Mouse (Mus musculus) neural tube, embryonic 10.5 days (tissue): ENCODE measurements at regions not wholly inside any gene's neighbourhood (a gene's known extent, or its start where the extent isn't known, plus 50 kb on each side); places are given as distances from the start of the nearest gene placed in this dataset.
A peak's percentile ranks its signal among the peaks of the same experiment; 100 is the strongest.

Source experiments
- DNase-seq: peaks from one replicate; pipeline ENCODE4 v3.0.0-alpha.2; 2017; ENCODE audit warnings: low spot score; ENCODE audit errors: extremely low spot score

DNA sequence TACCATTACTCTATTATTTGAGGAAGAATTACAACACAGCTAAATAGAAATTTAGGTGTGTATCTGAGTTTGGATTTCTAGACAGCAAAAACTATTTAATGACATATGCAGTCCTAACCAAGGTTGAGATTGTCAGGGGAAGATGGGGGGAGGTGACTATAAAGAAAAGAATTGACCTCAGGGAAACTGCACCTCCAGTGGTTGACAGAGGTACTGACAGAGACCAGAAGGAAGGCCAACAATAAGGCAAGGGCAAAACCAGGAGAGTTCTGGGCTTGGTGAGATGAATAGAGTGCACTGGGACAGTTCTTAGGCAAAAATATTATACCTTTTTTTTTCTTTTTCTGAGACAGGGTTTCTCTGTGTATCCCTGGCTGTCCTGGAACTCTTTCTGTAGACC is 280.2 kb upstream of the Camk1g start:
- DNase-seq = no peak

DNA sequence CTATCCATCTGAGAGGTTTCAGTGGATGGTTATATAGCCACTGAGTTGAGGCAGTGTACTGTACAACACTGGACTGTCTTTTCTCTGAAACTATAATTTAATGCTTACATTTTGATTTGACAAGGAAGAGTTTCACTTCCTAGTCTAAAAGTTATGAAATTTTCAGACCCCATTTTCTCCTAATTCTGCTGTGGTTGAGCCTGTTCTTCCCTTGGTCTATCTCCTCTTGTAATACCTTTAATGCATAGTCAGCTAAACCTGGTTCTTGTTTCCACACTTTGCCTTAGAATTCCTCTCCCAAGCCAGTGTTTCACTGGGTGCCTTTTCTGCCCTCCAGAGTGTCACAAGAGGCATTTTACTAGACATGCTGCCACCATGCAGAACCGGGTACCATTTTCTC is 279.3 kb upstream of the Camk1g start:
- DNase-seq = no peak

DNA sequence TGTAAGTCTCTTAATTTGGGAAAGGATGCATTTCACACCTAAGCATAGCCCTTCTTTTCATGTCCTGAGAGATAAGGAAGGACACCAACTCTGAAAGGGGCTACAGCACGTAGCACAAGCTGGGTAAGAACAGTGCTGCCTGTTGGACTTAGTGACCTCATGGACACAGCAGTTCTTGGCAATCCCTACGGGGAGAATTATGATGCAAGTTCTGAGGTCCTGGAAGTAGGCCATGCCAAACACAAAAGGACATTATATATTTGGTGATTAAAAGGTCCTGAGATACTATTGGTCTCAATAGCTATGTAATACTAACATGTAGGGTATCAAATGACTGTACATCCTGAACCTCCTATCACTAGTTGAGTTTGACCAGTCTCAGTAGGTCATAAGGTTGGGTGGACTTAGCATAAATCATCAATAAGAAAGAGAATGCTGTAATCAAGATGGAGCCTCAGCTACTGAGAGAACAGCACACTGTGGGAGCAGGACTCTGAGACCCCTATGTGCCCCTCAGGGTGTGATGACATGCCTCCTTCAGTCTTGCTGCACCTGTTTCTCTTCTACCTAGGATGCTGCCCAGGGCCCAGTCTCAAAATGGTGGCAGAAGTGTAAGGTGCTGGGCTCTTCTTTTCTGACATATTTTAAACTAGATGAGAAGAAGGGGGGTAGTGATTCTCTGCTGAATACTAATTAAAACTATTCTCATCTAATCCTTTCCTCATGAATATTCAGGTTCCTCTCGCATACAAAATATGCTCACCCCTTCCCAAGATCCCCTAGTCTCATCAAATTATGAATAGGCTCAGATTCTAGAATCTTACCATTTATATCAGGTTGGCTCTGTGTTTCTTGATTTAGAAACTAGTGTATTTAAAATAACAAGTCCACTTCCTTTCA is 277.5 kb upstream of the Camk1g start:
- no peak for DNase-seq

DNA sequence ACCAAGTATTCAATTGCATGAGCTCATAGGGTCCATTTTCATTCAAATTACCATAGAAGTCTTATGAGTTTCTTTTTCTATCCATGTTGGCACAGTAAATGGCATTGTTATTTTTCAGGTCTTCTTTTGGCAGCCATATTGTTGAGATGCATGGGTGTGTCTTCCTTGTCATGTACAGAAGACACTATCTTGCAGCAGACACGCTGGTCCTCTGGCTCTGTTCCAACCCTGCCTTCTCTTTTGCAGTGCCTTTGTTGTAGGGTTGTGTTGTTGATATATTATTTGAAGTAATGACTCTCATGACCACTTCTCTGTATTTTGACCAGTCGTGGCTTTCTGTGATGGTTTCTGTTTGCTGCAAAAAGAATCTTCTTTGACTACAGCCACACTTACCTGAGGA is 274.4 kb upstream of the Camk1g start:
- no peak for DNase-seq

DNA sequence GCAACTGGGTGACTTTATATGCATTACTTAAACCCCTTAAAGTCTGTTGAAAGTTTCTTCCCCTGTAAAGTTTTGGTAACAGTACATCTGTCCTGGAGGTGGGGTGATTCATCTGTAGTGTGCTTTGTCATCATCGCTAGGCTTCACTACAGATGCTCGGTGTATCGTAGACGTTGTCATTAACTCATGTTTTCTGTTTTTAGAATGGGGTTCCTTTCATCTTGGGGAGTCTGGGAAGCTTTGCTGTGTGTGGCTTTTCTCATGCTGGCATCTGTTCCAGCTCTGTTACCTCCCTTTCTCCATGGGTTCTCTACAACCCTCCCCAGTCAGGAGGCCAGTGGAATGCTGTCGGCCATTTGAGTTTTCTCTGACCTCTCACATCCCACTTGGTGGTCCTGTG is 266.4 kb upstream of the Camk1g start:
- DNase-seq = no peak

DNA sequence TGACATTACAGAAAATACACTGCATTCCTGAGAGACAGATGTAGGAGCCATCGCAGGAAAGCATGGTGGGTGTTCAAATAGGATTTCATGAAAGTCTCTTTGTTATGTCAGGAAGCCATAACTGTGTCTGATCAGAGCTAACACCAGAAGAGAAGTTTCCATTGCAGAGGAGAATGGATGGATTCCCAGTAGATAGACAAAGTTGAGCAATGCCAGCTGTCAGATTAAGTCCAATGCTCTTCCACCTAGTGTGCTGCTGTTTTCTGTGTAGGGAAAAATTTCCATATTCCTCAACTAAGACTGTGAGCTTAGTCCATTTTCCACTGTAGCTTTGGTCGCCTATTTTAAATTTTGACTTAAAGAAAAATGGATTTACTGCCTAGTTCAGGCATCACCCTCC is 262.0 kb upstream of the Camk1g start:
- DNase-seq = no peak

DNA sequence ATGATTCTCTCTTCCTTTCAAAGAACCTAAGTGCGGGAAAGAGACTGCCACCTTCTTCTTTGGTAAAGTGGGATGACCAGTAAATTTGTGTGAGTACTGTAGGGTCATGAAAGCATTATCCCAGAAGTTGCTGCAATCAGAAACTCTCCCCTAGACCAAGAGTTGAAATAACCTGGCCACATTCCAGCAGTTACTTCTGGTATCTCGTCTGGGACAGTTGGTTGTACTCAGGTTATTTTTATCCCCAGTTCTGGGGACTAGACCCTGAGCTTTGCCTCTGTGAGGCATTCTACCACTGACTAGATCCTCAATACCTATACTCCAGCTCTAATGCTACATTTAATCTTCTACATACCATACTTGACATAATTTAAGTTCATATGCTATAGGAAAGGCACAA is 259.8 kb upstream of the Camk1g start:
- no peak for DNase-seq

DNA sequence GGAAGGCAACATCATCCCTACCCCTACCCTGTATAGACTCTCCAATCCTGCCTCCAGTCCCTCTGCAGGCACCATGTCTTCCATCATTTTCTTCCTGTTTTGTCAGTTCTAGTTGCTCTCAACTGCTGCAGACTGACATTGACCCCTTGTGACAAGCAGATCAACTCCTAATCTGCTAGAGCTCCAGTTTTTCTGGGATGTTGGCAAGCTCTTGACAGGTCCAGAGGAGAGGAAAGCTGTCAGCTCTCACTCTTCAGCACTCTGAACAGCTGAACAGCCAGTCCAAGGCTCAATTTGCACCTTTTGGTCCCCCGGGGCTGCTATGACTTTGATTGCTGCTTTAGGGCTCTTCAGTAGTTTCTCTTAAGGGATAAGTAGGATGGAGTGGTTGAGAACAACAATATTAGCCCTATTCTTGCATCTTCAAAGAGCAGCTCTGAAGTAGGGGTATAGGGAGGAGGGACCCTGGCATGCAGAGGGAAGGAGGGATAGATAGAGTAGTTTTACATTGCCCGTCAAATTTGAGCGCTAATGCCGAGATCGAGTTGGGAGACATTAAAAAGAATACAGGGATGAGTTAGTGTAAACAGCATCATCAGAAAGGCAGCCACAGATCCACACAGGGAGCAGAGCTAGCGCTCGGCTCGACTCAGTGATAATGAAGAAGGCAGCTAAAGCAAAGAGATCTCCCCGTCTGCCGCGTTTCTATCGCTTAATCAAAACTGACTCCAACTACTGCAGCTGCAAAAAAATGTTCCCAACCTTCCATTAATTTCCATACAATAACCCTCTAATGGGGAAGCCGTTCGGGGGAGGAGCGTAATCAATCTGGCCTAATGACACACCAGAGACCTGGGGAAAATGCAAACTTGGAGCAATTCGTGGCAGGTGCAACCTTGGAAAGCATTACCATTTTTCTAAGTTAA is 257.1 kb upstream of the Camk1g start:
- DNase-seq = no peak

DNA sequence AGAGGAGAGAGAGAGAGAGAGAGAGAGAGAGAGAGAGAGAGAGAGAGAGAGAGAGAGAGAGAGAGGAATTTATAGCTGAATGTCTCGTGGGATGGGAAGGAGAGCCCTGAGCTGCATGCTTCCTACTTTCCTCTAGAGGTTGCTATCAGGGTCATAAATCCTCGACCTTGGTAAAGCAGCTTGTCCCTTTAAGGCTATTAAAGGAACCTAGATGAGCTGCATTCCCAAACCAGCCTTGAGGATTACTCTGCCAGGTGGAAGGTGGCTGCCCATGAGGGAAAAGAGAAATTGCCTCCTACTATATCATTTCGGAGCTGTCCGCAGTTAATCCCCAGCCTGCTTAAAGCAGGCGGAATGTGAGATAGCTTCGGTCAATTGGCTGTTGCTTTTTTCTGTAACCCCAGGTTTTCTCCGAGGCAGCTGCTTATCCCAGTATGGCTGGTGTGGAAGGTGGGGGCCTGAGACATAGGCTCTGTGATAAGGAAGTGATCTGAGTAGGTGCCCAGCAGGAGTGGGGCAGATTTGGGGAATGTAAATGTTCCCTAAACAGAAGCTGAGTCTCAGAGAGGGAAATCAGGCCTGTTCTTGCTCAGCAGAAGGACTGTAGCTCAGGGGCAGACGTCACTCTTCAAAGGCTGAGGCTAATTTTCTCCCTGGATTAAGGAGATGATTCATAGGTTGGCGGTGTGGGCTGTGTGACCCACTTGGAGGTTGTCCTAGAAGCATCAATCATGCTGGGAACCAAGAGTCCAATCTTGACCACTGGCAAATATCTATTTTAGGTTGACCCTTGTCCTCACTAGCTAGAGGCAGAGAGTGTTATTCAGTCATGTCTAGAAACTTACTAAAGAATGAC is 255.2 kb upstream of the Camk1g start:
- peak; percentile 19 for DNase-seq

DNA sequence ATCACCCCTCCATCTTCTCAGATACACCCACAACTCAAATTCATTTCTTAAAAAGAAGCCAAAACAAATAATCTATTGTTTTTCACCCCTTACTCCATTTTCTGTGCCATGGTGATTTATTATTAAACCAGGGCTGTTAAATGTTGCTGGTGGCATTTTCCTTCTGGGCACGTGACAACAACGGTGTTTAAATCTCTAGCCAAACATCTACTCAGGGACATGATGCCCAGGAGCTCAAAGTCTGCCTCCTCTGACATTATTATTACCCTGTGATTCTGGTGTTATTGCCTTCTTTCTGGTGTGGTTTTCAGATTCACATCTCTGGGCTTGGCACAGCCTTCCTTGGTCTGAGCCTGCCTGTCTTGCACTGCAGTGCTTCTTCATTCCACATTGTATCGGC is 253.5 kb upstream of the Camk1g start:
- DNase-seq = no peak

DNA sequence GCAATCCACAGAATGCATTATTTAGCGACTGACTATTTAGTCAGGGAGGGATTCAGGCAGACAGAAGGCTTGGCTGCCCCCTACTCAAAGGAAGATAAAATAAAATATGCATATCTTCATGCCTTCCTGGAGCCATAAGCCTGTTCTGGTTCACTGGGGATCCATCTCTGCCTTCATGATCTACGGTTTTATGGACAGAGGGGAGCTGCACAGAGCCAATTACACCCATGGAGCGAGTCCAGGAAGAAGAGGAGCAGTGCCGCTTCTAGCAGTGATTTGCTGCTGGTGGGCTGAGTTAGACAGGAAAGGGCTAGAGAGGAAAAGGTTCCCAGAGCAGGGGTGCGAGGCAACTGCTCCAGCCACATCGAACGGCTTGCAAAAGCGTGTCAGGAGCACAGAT is 248.2 kb upstream of the Camk1g start:
- DNase-seq = no peak

DNA sequence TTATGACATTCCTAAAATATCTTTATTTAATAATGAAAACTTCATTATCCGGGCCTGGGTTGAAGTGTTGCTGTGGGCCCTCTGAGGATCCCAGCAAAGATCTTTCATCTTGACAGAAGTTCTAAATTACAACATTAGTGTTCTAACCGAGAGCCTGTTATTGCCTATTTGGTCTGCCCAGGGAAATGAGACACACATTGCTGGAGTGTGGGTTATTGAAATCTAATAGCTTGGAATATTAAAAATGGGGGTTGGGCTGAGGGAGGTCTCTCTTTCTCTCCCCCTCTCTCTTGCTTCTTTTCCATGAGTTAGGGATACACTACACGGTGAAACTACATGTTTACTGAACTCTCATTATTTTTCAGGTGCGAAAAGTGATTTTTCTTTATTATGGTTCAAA is 240.4 kb upstream of the Camk1g start:
- no peak for DNase-seq

DNA sequence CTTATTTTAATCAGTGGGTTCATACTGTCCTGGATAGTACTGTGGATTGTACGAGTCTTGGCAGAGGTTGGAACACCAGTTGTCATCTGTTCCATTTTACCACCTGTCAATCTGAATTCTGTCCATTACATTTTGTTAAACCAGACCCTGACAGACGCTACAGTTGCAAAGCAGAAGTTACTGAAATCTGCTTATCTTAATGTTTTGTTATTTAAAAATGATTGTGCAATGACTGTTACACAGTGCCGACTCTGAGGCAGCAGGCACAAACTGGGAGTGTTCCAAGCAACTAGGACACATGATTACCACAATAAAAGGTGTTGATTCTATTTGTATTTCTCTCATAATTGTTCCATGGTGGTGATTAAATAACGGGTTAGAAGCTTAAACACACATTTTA is 229.8 kb upstream of the Camk1g start:
- DNase-seq = no peak

DNA sequence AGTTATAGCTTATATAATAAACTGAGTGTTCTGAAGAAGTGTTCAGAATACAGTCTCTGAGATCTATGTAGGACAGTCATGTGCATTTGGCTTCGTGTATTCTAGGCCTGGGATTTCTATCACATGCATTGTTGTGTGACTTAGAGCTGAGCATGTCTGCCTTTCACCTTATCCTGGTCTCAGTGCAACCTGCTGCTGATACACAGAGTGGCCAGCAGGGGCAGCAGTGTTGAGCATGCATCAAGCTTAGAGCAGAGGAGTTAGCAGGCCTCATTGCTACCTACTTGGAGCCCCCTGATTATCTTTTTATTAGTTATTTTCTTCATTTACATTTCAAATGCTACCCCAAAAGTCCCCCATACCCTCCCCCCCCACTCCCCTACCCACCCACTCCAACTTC is 229.1 kb upstream of the Camk1g start:
- no peak for DNase-seq

DNA sequence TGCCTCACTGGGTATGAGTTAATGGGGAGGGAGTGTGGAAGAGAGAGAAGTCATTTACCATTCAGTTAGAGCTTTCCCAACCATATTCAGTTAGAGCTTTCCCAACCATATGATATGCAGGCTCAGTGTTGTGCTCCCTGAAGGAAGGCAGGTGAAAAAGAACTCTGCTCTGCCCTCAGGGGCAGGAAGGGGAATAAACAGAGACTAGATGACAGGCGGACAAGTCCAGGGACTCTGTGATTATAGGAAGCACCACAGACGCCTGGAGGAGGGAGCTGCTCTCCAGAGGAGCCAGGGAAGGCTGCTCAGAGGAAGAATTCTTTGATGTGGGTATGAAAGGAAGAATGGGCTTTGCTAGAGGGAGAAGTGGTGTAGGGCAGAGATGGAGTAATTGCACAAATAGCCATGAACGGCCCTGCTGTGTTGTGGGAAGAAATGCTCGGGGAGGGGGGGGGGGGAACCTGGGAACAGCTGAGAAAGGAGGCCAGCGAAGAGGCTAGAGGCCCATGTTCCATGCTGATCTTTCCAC is 220.3 kb upstream of the Camk1g start:
- no peak for DNase-seq

DNA sequence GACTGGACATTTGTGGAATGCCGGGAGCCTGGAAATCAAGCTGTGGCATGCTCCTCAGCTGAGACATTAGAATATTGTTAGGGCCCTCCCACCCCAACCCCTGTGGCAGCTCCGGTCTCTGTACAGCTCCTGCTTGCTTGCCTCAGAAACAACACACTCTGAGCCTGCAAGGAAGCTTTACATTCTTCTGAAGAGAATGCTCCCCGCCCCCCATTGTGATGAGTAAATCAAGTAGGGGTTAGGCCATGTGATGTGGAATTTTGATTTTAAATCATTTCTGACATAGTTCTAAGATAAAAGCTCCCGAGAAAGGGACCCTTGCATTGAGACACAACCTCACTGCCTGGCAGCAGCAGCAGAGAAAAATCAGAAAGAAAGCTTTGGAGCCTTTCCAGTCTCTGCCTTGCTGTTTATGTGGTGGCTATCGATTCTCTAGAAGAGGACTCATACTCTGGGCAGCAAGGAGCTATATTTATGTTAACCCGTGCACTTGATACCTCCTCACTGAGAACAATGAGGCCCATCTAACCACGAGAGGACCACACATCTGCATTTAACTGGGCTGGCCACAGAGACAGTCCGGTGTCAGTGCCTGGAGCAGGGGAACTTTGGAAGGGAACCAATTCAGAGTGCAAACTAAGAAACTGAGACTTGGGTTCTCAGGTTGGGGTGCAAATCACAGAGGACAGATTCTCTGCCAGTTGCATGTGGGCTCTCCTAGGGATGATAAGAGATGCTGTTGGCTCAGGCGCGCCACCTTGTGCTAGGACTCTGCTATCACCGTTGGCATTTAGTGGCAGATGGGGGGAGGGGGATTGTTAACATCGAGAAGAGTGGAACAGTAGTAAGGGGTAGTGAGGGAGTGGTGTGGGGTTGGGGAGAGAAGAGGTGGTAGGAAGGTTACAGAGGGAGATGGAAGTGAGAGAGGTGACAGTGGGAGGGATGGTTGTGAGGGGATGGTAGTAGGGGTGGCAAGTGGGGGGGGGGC is 218.7 kb upstream of the Camk1g start:
- peak; percentile 79 for DNase-seq

DNA sequence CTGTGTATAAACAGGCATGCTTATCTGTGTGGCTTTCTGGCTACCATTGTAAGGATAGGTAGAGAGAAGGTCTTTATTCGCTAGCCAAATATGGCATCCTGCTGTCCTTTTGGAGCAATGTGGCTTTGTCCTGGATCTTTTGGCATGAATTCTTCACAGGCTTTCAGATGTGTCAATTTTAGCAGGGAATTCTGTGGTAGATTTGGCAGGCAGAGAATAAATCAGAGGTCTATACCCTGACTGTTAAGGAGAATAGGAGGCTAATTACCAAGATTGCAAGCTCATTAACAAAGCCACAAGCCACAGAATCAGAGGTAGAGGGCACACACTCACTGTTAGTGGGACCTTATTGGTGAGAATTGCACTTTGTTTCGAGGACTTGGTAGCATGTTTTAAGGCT is 217.2 kb upstream of the Camk1g start:
- no peak for DNase-seq

DNA sequence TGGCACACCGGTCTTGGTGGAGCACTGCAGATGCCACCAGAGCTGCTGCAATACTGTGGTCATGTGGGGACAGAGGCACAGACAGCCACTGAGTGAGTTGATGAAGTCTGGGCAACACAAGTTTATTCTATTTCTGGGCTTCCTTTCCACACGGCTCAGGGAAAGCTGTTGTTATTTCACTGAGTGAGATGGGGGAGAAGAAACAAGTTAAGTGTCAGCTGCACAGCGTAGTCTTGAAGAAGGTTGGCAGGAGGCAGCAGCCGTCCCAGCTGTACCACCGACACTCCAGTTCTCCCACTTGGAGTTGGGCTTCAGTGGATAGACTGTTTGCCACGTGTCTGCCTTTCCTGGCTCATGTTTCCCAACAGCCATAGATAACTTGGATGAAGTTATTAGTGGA is 216.8 kb upstream of the Camk1g start:
- DNase-seq = no peak

DNA sequence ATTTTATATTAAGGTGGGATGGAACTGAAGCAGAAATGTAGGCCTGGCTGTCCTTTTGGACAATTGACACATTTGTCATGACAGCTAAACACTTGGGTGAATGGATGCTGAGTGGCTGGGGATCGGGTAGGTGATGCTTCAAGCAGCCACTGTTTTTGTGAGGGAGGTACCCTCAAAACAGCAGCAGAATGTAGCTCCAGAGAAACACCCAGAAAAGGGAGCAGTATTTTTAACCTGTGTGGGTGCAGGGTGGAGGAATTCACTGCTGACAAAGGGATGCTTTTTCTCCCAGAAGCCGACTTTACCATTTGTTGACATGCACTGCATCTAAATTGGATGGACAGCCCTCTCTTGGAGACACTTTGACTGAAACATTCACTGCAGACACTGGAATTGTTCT is 213.7 kb upstream of the Camk1g start:
- no peak for DNase-seq

DNA sequence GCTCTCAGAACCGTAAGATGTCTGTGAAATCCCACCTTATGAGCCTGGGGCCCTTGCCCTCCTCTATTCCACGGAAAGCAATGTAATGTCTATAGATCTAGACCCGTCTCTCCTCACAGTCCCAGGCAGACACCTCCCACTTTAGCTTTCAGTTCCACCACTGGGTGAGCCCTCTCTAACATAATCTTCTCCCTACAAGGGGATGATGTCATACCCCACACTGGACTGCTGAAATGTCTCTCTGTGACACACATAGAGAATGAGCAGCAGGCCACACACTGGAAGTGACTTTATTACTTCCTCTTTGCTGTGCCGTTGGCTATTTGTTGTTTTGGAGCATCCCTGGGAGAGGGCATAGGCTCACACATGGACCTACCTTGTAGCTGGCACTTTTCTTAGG is 210.3 kb upstream of the Camk1g start:
- DNase-seq = no peak
